Mouse (Mus musculus) kidney, postnatal 36 days (tissue): Measurements from ENCODE around the gene Tspan15.

ENCODE experiments used
- DNase-seq, 2 experiments: peaks; one replicate each; pipeline ENCODE4 v3.0.0; 2021 to 2022; ENCODE audit warnings: mixed read lengths in 2 of 2

Tspan15 gene

GRCm38 (mm10) chr10:62189303-62189702, 41.7 kb downstream of the Tspan15 start:
- peak in 1 of 2 experiments; percentile 19 for DNase-seq

- peak; percentile 78 to 92 for DNase-seq
Observed at GRCm38 (mm10) chr10:62186882-62187281, 44.2 kb downstream of the Tspan15 start.

GRCm38 (mm10) chr10:62183053-62183452, 48.0 kb downstream of the Tspan15 start:
- peak; percentile 96 to 99 for DNase-seq

GRCm38 (mm10) chr10:62182471-62183014, 48.5 kb downstream of the Tspan15 start:
- DNase-seq = no peak

- no peak for DNase-seq
Observed at GRCm38 (mm10) chr10:62181701-62182100, 49.4 kb downstream of the Tspan15 start.

GRCm38 (mm10) chr10:62179944-62180343, 51.1 kb downstream of the Tspan15 start:
- no peak for DNase-seq

- DNase-seq = no peak
Observed at GRCm38 (mm10) chr10:62174533-62175313, 56.3 kb downstream of the Tspan15 start.

- DNase-seq = no peak
Observed at GRCm38 (mm10) chr10:62173941-62174448, 57.1 kb downstream of the Tspan15 start.

- no peak for DNase-seq
Observed at GRCm38 (mm10) chr10:62172841-62173553, 58.1 kb downstream of the Tspan15 start.

- peak; percentile 46 to 47 for DNase-seq
Observed at GRCm38 (mm10) chr10:62162410-62162809, 68.6 kb downstream of the Tspan15 start.

GRCm38 (mm10) chr10:62149929-62150328, 81.1 kb downstream of the Tspan15 start:
- DNase-seq = no peak

GRCm38 (mm10) chr10:62147466-62148248, 83.4 kb downstream of the Tspan15 start:
- no peak for DNase-seq

GRCm38 (mm10) chr10:62145957-62146356, 85.1 kb downstream of the Tspan15 start:
- DNase-seq = no peak

GRCm38 (mm10) chr10:62143820-62144219, 87.2 kb downstream of the Tspan15 start, which contains the start of gene Fam241b:
Gene Fam241b, minus strand, starts transcription at chr10:62143920.
- no peak for DNase-seq

- peak in 1 of 2 experiments; percentile 62 for DNase-seq
Observed at GRCm38 (mm10) chr10:62138040-62138439, 93.0 kb downstream of the Tspan15 start.

GRCm38 (mm10) chr10:62137150-62137549, 93.9 kb downstream of the Tspan15 start:
- DNase-seq = no peak

- no peak for DNase-seq
Observed at GRCm38 (mm10) chr10:62135696-62136470, 95.2 kb downstream of the Tspan15 start.
